Mouse (Mus musculus): ENCODE measurements around the gene Dnah3. TPM values are rescaled to one million over a fixed set of nuclear protein-coding genes. Genes with fewer than 3 reads are reported as not detected.

The Dnah3 gene
- total RNA-seq, 2 experiments from 2014 or later, result not detected

- intact Hi-C loops (cut with DNase I; ENCODE audit: low total_unique reads), result loop anchor here (5.0 kb wide), 1 partner anchor 1123 kb away; no protein-coding TSS in a partner anchor
- no peak for DNase-seq
Measured at GRCm38 (mm10) chr7:119894818-119895544, 200.1 kb downstream of the Dnah3 start.

- intact Hi-C loops (cut with DNase I; ENCODE audit: low total_unique reads), result no loop called here
- DNase-seq, result no peak
Measured at GRCm38 (mm10) chr7:119892742-119893141, 202.3 kb downstream of the Dnah3 start.

GRCm38 (mm10) chr7:119892198-119892597, 202.9 kb downstream of the Dnah3 start:
- intact Hi-C loops (cut with DNase I; ENCODE audit: low total_unique reads), result no loop called here
- DNase-seq, result no peak

GRCm38 (mm10) chr7:119887887-119888286, 207.2 kb downstream of the Dnah3 start:
- intact Hi-C loops (cut with DNase I; ENCODE audit: low total_unique reads), result no loop called here
- no peak for DNase-seq

- intact Hi-C loops (cut with DNase I; ENCODE audit: low total_unique reads), result no loop called here
- no peak for DNase-seq
Measured at GRCm38 (mm10) chr7:119881229-119881628, 213.9 kb downstream of the Dnah3 start.

- intact Hi-C loops (cut with DNase I; ENCODE audit: low total_unique reads), result no loop called here
- DNase-seq, result no peak
Measured at GRCm38 (mm10) chr7:119880345-119880744, 214.7 kb downstream of the Dnah3 start.

GRCm38 (mm10) chr7:119879171-119879570, 215.9 kb downstream of the Dnah3 start:
- intact Hi-C loops (cut with DNase I; ENCODE audit: low total_unique reads), result no loop called here
- DNase-seq, result no peak

- peak; percentile 23 for DNase-seq
Measured at GRCm38 (mm10) chr7:119875776-119876440, 219.2 kb downstream of the Dnah3 start.

GRCm38 (mm10) chr7:119873050-119873449, 222.0 kb downstream of the Dnah3 start:
- DNase-seq, result no peak
- intact Hi-C loops (cut with DNase I; ENCODE audit: low total_unique reads), result no loop called here

More at GRCm38 (mm10) chr7:119875776-119876440, 219.2 kb downstream of the Dnah3 start:
- intact Hi-C loops (cut with DNase I; ENCODE audit: low total_unique reads), result no loop called here

Other genes with a start within 250 kb of the Dnah3 start
- gene Lyrm1, start 199.4 kb downstream of the Dnah3 start, total RNA-seq (2021), result 10 to 100 TPM; 10.4 to 11.1 TPM
- 10 to 100 TPM; 13.9 to 14.1 TPM for gene Dcun1d3, start 199.0 kb downstream of the Dnah3 start, total RNA-seq (2021)
- 1 to 10 TPM; 8.1 to 8.2 TPM for gene Tmem159, start 7.1 kb upstream of the Dnah3 start, total RNA-seq (2021)
- gene Zp2, start 50.0 kb upstream of the Dnah3 start, total RNA-seq (2021), result under 1 TPM; 0.51 to 0.84 TPM
- gene Anks4b, start 78.6 kb upstream of the Dnah3 start, total RNA-seq (2021), result under 1 TPM in 1 of 2 experiments, not detected in 1; 0.04 TPM
- 1 to 10 TPM; 8.5 to 9.5 TPM for gene Crym, start 106.8 kb upstream of the Dnah3 start, total RNA-seq (2021)
- not detected for gene Abca14, start 108.7 kb upstream of the Dnah3 start, total RNA-seq (2021)
- gene Abca15, start 233.4 kb upstream of the Dnah3 start, total RNA-seq (2021), result not detected